Mouse (Mus musculus): ENCODE results near the gene Ets2.

DNA sequence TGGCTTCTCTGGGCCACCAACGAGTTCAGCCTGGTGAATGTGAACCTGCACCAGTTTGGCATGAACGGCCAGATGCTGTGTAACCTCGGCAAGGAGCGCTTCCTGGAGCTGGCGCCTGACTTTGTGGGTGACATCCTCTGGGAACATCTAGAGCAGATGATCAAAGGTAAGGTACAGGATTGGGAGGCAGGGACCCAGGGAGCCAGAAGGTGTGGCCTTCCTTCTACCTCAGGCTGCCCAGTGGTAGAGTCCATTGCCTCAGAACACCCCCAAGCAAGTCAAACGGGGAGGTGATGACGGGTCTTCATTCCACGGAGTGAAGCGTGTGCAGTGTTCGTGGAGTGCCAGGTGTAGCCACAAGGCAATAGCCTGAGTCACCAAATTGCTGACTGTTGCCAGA, 10.2 kb downstream of the Ets2 start:
- no peak for TF ChIP-seq EP300 (optimal IDR thresholded peaks at IDR 0.05)
- TF ChIP-seq CTCF (IDR thresholded peaks at IDR 0.05; ENCODE audit: low read depth), result no peak

Data from stomach, postnatal 0 days (tissue).